Comparison of ENCODE assay signal across 9 mouse cellular contexts in the genomic region with DNA sequence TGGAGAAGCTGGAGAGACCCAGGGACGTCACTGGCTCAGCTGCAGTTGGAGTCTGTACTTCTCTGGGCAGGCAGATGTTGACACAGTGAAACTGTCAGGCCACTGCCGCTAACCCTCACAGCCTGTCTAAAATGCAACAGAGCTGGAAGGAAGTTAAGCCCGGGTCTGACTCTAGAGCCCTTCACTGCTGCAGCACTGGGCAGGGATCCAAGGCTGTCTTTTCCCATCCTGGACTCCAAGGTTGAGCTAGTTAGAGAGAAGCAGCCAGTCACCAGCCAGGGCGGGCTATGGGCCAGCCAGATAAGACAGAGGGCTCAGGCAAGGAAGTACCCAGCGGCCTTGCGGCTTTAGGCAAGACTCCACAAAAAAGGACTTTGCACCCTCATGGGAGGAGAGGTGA. TPM values are rescaled to one million over a fixed set of nuclear protein-coding genes. Genes with fewer than 3 reads are reported as not detected.
DNase-seq lines count a peak whose midpoint lies in the region; ATAC-seq lines count a peak whose summit lies in the region.
"Had no signal": no experiment of that assay in that cellular context is flagged by ENCODE, and none has a peak within 500 bp of the region (broad histone marks: within the 10 kb centered on the region; RNA-seq: fewer than 3 reads in every experiment).

No protein-coding gene starts in this region.

- H3K9ac ChIP-seq in kidney, embryonic 15.5 days, result no peak overlapping the region
- H3K9ac ChIP-seq: limb, embryonic 12.5 days had no signal

- peaks cover 12% of the 10 kb centered on the region for H3K4me1 ChIP-seq in kidney, embryonic 15.5 days
- H3K4me1 ChIP-seq: limb, embryonic 12.5 days had no signal

- no peaks in the 10 kb centered on the region for H3K27me3 ChIP-seq in kidney, embryonic 15.5 days
- H3K27me3 ChIP-seq: limb, embryonic 12.5 days had no signal

- H3K4me3 ChIP-seq in kidney, embryonic 15.5 days (replicated peaks), result no peak overlapping the region
- H3K4me3 ChIP-seq: limb, embryonic 12.5 days had no signal

- H3K9me3 ChIP-seq in kidney, embryonic 15.5 days (replicated peaks), result no peaks in the 10 kb centered on the region
- H3K9me3 ChIP-seq: limb, embryonic 12.5 days had no signal

- WGBS in kidney, embryonic 15.5 days, result 50% methylated on average over 6 of the region's 6 CpGs

- no peak overlapping the region for H3K27ac ChIP-seq in kidney, embryonic 15.5 days
- H3K27ac ChIP-seq: limb, embryonic 12.5 days had no signal

- no peaks in the 10 kb centered on the region for H3K36me3 ChIP-seq in kidney, embryonic 15.5 days
- H3K36me3 ChIP-seq: limb, embryonic 12.5 days had no signal

- no peak overlapping the region for H3K4me2 ChIP-seq in kidney, embryonic 15.5 days
- H3K4me2 ChIP-seq: limb, embryonic 12.5 days had no signal

- DNase-seq in 3T3-L1 (ENCODE audit: low read depth, low spot score) (peak; percentile 73), MN1 (ENCODE audit: low spot score) (peak; percentile 87)
- peak; percentile 81 for DNase-seq in heart, adult 8-10 months (ENCODE audit: low spot score)
- DNase-seq in lung, postnatal 25 days (ENCODE audit: low spot score), result peak; percentile 63
- no peak for DNase-seq in urinary bladder, adult 18-20 months (ENCODE audit: low spot score in 2 of 2)
- no peak for DNase-seq in layer of hippocampus, postnatal 36 days

- ATAC-seq in kidney, embryonic 15.5 days (replicated peaks; ENCODE audit: low FRiP score), result peak; percentile 43; the same call in 1 of the 2 replicates
- ATAC-seq in inflammation-experienced regulatory T-cells, adult 6 months, result no peak

RNA-seq across cellular contexts. Expression of a gene that starts 33.0 kb away (rescaled TPM):
- 10 to 100 TPM; 58.0 to 66.2 (median 62.3) TPM for total RNA-seq in heart, adult 8-10 months (2022)
- 224 and 231 TPM in 2 replicates for polyA plus RNA-seq in kidney, embryonic 15.5 days (2015; fragmentation: Nextera tagmentation; extraction: Ambion mirVana)
- 10 to 100 TPM; 26.3 to 26.9 TPM for total RNA-seq in layer of hippocampus, postnatal 36 days (2021)
- polyA plus RNA-seq in inflammation-experienced regulatory T-cells, adult 6 months (2017; shearing (Covaris generic)), result 100 to 1,000 TPM in 1 of 3 experiments, 10 to 100 TPM in 2; 70.4 to 117 (median 80.5) TPM

RNA-seq across cellular contexts. Expression of a gene that starts 33.3 kb away (rescaled TPM):
- total RNA-seq in heart, adult 8-10 months (2022), result 10 to 100 TPM; 26.0 to 30.0 (median 27.7) TPM
- 7.1 TPM in 2 replicates for polyA plus RNA-seq in kidney, embryonic 15.5 days (2015; fragmentation: Nextera tagmentation; extraction: Ambion mirVana)
- 10 to 100 TPM; 40.7 to 45.9 TPM for total RNA-seq in layer of hippocampus, postnatal 36 days (2021)
- 10 to 100 TPM; 17.5 to 20.2 (median 18.3) TPM for polyA plus RNA-seq in inflammation-experienced regulatory T-cells, adult 6 months (2017; shearing (Covaris generic))

Comparison
In these comparisons a context has a peak if more than half of its experiments do, and no peak if none do; other contexts are left out.
1. DNase-seq: peak in 3T3-L1 (single experiment), MN1 (single experiment), heart, adult 8-10 months (single experiment) and lung, postnatal 25 days (single experiment); none in urinary bladder, adult 18-20 months (0 of 2) and layer of hippocampus, postnatal 36 days (0 of 2).